Mouse (Mus musculus) brain, embryonic 18.5 days (tissue): ENCODE results near the gene Krt73.

Source experiments
- DNase-seq: peaks from one replicate; pipeline ENCODE4 v3.0.0-alpha.2; 2012; ENCODE audit warnings: low read depth, low spot score

Gene Krt73

DNA sequence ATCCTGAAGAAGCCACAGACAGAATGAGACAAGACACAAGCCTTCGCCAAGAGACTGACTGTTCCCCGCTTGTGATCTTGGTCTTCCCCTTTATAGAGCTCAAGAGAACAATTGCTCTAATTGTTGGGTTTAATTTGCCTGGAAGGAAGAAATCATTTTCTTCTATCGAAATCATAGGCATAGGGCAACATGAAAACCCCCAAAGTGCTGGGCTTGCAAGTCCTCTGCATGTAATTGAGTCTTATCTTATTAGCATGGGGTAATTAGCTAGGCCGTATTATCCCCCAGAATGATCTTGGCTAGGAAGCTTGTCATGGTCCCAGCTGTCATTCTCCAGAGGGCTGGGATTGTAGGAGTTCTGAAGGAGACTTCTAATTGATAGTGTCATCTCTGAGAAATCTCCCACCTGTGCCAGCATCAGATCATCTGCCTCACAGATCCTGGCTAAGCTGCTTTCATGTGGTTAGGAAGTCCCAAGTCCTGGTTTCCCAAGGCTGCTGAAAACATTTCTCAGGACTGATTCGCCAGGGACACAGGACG is at the start of gene Krt73:
Gene Krt73, minus strand, starts transcription at position 51 of the 540 bp plus-strand sequence.
- DNase-seq = no peak

DNA sequence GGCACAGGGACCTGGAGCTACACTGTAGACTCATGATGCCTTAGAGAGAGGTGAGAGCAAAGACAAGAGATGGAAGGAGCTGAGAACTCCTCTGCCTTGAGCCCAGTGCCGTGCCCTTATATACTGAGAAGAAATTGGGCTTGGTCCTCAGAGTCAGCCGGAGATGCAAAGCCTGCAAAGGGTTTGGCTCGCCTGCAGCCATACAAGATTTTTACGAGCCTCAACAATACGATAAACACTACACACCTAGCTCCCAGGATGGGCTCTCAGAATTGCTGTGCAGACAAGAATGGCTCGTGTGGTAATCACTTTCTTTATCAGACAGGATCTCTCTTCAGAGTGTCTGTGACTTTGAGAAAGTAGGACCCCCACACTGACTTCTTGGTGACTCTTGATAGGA is 48.5 kb upstream of the Krt73 start, which contains the start of gene Krt1:
Gene Krt1, minus strand, starts transcription at position 101 of the 400 bp plus-strand sequence.
- no peak for DNase-seq

DNA sequence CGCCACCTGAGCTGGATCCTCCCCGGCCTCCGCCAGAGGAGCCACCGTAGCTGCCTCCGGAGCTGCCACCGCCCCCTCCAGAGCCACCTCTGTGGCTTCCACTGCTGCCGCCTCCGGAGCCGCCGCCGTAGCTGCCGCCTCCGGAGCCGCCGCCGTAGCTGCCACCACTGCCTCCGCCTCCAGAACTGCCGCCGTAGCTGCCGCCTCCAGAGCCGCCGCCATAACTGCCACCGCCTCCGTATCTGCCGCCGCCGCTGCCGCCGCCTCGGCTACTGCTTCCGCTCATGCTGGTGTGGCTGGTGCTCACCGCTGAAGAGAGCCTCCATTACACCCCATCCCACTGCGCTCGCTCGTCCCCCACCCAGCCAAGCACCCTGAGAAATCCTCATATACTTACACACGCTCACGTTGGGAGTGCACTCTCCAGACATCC is 43.8 kb upstream of the Krt73 start:
- no peak for DNase-seq

- DNase-seq = no peak
Observed at GRCm38 (mm10) chr15:101843192-101843591, 41.0 kb upstream of the Krt73 start.

- DNase-seq = no peak
Observed at GRCm38 (mm10) chr15:101834784-101835328, 32.7 kb upstream of the Krt73 start.

GRCm38 (mm10) chr15:101833131-101833530 is 31.0 kb upstream of the Krt73 start:
- no peak for DNase-seq

DNA sequence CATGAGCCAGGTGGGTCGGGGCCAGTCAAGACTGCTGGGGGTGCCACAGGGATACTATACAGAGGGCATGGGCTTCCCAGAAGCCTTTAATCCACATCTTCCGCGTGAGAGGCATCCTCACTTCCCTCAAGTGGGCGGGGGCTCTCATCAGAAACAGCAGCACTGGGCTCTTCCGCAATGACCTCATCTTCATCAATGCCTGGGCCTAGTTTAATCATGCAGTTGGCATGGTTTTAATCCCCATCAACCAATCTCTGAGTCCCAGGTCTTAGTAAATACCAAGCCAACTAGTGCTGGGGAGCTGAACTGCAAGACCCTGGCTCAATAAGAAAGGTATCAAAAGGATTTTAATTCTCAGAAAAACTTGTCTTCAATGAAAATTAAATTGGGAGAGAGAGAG is 27.3 kb upstream of the Krt73 start:
- no peak for DNase-seq

- no peak for DNase-seq
Observed at GRCm38 (mm10) chr15:101821786-101822185, 19.6 kb upstream of the Krt73 start.

GRCm38 (mm10) chr15:101817875-101818274 is 15.7 kb upstream of the Krt73 start, which contains the start of gene Krt2:
Gene Krt2 (minus strand): TSS chr15:101818169.
- DNase-seq = no peak

- DNase-seq = no peak
Observed at GRCm38 (mm10) chr15:101803052-101803822, 1.1 kb upstream of the Krt73 start.

DNA sequence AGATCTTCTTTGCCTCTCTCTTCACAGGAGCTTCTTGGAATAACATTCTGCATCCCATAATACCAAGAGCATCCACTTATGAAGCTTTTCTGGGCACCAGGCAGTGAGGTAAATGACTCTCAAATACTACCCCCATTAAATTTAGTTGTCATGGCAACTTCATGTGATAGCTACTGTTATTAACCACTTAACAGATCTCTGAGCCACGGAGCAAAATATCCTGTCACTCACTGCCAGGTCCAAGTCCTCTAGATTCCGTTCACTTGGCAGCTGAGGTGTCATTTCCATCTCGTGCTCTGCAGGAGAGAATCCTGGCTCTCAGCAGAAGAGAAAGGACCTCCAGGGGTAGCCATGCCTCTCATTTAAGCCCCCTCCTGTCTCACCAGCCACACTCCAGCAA is 11.3 kb downstream of the Krt73 start:
- no peak for DNase-seq

GRCm38 (mm10) chr15:101786360-101786759 is 15.8 kb downstream of the Krt73 start, which contains the start of gene Krt72:
Gene Krt72 (minus strand): TSS chr15:101786460.
- no peak for DNase-seq

- DNase-seq = no peak
Observed at GRCm38 (mm10) chr15:101773420-101773819, 28.7 kb downstream of the Krt73 start.

GRCm38 (mm10) chr15:101772711-101773081 is 29.4 kb downstream of the Krt73 start:
- DNase-seq = peak; percentile 64

DNA sequence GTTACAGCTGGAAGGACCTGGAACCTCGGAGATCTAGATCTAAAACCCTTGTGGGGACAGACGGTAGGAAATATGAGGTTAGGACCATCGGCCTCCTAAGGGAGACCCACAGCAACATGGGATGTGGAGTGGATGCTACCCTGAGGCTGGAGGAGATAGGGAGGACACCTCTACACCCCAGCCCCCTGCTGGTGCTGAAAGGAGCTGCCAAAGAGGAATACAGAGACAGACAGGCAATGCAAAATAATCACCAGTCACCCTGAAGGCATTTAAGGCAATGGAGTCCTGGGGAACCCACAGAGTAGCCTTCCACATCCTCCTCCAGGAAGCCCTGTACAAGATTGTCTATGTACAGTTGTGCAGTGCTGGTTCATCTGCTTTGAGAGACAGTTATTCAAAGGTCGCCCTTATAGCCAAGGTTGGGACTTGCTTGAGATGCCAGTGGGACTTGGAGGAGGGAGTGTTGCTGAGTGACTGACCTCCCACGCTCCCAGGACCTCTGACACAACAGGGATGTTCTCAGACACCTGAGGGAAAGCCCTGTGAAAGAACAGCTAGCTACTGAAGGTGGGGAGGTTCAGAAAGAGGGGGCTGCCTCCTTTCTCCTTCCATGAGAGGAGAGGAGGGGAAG is 30.0 kb downstream of the Krt73 start:
- DNase-seq = no peak

DNA sequence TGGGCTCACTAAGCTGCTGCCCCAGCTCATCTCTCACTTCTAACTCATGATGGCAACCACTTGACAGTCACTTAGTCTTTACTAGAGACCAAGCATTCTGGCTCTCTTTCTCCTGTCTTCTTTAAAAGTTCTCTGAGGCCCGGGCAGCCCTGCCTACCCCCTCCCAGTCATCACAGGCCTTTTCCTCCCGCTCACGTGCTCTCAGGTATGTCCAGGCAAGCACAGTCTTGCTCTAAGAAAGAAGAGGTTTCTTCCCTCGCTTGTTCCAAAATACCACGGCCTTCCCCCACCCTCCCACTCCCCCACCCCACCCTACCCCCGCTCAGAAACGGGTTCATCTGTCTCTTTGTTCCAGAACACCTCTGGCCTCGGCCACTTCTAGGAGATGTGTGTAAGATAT is 31.9 kb downstream of the Krt73 start:
- DNase-seq = no peak
